Mouse (Mus musculus) midbrain, embryonic 10.5 days (tissue): ENCODE results near the gene Megf11. TPM values are rescaled to one million over a fixed set of nuclear protein-coding genes. Genes with fewer than 3 reads are reported as not detected.
"Not testable (repeated sequence)": the region's sequence is repeated elsewhere in the genome, so short reads cannot be mapped to it uniquely, and the experiment has no call there.

Source experiments
- DNase-seq: peaks from one replicate; pipeline ENCODE4 v3.0.0-alpha.2; 2017; ENCODE audit warnings: low spot score
- H3K27ac ChIP-seq: fragments of 300-500 bp; sonication (generic); replicated peaks from 2 replicates; pipeline ENCODE4 v1.5.1; 2016; ENCODE audit warnings: mild to moderate bottlenecking
- H3K27me3 ChIP-seq: fragments of 300-500 bp; sonication (generic); 2 replicates; pipeline ENCODE4 v1.6.1; 2016; ENCODE audit warnings: low read depth, mild to moderate bottlenecking; ENCODE audit not compliant: poor library complexity, severe bottlenecking
- H3K36me3 ChIP-seq: fragments of 300-500 bp; sonication (generic); 2 replicates; pipeline ENCODE4 v1.6.1; 2016; ENCODE audit warnings: mild to moderate bottlenecking, moderate library complexity
- H3K4me1 ChIP-seq: fragments of 300-500 bp; sonication (generic); 2 replicates; pipeline ENCODE4 v1.6.1; 2016
- H3K4me3 ChIP-seq: fragments of 300-500 bp; sonication (generic); 2 replicates; pipeline ENCODE4 v1.5.1; 2016; ENCODE audit warnings: mild to moderate bottlenecking, moderate library complexity
- H3K9me3 ChIP-seq: fragments of 300-500 bp; sonication (generic); replicated peaks from 2 replicates; pipeline ENCODE4 v1.6.1; 2016; ENCODE audit warnings: mild to moderate bottlenecking
- WGBS: fragments of 180-500 bp; shearing (Covaris S2); methylation state at CpG from one replicate; pipeline ENCODE4 v1.1.7; 2016; 5-methylcytosine and 5-hydroxymethylcytosine counted together
- polyA plus RNA-seq: library from polyadenylated mRNA; unstranded; fragments of >200 nt; fragmentation: Nextera tagmentation; extraction: Ambion mirVana; gene quantifications from 2 replicates; pipeline ENCODE4 v1.2.1, GENCODE M21; 2016

The Megf11 gene
- polyA plus RNA-seq, 1 experiment from 2014 or later = 1.3 TPM

DNA sequence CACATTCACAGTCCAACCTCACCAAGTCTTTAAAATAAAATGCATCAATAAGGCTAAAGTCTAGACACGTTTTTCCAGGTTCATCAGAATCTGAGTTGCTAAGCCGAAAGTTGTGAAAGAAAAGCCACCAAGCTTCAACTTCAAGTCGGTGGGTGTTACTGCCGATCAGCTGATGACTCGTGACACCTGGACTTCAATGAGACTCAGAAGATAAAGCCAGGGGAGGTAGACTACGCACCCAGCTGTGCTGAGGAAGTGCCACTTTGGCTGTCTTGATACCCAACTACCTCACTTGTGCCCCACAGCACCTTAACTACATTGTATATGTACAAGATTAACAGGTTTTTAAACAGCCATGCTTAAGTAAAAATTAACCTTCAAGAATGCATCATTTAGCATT is 348.7 kb downstream of the Megf11 start:
- WGBS = 82% methylated on average over 6 of the region's 6 CpGs
- peaks cover 13% of the 10 kb centered on the region for H3K4me1 ChIP-seq
- no peaks in the 10 kb centered on the region for H3K9me3 ChIP-seq
- H3K4me3 ChIP-seq = no peak overlapping the region
- DNase-seq = no peak
- no peak overlapping the region for H3K27ac ChIP-seq
- no peaks in the 10 kb centered on the region for H3K36me3 ChIP-seq
- H3K27me3 ChIP-seq = no peaks in the 10 kb centered on the region

DNA sequence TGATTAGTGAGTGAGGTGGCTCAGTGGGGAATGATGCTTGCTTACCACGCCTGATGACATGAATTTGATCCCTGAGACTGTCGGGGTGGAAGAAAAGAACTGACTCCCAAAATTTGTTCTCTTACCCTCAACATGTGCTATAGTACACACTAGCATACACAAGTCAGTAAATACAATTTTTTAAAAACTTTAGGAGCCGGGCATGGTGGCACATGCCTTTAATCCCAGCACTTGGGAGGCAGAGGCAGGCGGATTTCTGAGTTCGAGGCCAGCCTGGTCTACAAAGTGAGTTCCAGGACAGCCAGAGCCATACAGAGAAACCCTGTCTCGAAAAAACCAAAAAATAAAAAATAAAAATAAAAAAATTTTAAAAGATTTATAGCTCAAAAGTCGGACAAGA is 349.6 kb downstream of the Megf11 start:
- not testable (repeated sequence) for H3K36me3 ChIP-seq, H3K27ac ChIP-seq, H3K9me3 ChIP-seq, H3K4me3 ChIP-seq, H3K27me3 ChIP-seq, DNase-seq
- H3K4me1 ChIP-seq = peaks cover 13% of the 10 kb centered on the region
- WGBS = 90% methylated on average over 7 of the region's 7 CpGs

GRCm38 (mm10) chr9:64736076-64736638 is 350.7 kb downstream of the Megf11 start:
- H3K27me3 ChIP-seq = no peaks in the 10 kb centered on the region
- no peak for DNase-seq
- H3K27ac ChIP-seq = peak overlapping the region; percentile 93
- WGBS = 20% methylated on average over 9 of the region's 9 CpGs
- peaks cover 13% of the 10 kb centered on the region for H3K4me1 ChIP-seq
- H3K4me3 ChIP-seq = peak overlapping the region; percentile 97
- no peaks in the 10 kb centered on the region for H3K9me3 ChIP-seq
- H3K36me3 ChIP-seq = no peaks in the 10 kb centered on the region

GRCm38 (mm10) chr9:64736639-64737405 is 351.4 kb downstream of the Megf11 start:
- peaks cover 13% of the 10 kb centered on the region for H3K4me1 ChIP-seq
- WGBS = under 1% methylated on average over 34 of the region's 35 CpGs
- DNase-seq = peak; percentile 68
- H3K4me3 ChIP-seq = peak overlapping the region; percentile 97
- no peaks in the 10 kb centered on the region for H3K36me3 ChIP-seq
- no peaks in the 10 kb centered on the region for H3K9me3 ChIP-seq
- peak overlapping the region; percentile 93 for H3K27ac ChIP-seq
- H3K27me3 ChIP-seq = no peaks in the 10 kb centered on the region

DNA sequence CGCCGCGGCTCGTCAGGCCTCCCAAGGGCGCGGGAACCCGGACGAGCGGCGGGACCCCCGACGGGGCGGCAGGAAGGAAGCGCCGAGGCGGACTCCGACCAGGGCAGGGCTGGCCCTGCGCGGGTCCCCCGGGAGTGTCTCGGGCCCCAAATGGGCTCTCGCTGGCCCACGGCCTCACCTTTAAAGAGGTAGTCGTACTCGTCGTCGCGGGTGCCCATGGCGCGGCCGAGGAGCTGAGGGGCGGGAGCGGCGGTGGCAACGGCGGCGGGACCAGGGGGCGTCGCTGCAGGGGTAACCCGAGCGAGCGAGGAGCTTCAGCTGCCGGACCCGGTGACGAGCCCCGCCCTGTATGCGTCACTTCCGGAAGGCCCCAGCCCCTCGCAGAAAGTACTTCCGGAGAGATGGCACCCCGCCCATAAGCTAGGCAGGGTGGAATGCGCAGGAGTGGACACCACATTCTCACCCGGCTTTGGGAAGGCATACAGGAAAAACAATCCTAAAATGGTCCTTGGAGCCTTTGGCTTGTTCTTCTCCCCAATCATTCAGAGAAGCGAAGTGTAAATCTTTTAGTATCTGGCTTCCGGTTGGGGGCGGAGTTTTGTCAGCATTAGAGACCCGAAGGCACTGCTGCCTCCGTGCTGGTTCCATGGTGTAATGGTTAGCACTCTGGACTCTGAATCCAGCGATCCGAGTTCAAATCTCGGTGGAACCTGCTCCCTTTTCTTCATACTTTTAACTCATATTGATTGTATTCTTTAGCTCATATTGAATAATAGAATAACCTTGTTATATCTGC is 352.2 kb downstream of the Megf11 start, which contains the start of gene Rab11a:
Rab11a (minus strand) TSS at position 353 of the 796 bp plus-strand sequence.
- Histone ChIP-seq H3K36me3 (no peaks in the 10 kb centered on the region), H3K27me3 (no peaks in the 10 kb centered on the region), H3K27ac (peak within 1 kb of the TSS; percentile 93), H3K9me3 (no peaks in the 10 kb centered on the region), H3K4me1 (peaks cover 13% of the 10 kb centered on the region), H3K4me3 (peak within 1 kb of the TSS; percentile 97)
- WGBS = under 1% methylated on average over 61 of the region's 61 CpGs
- peak; percentile 96 for DNase-seq

DNA sequence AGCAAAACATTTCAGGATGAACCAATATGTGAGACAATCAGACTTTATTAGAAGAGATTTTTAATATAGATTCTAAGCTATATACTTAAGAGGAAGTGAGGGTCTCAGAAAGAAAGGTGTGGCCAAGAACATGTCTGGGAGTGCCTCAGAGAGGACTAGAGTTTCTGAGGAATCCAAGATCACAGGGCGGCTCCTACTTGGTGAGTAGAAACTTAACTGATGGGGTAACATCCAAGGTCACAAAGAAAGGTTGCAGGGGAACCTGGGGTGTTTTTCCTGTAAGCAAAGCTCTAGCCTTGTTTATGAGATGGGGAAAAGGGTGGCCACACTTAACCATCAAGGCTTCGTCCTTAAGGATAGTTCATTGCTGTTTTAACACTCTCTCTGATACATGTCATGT is 353.6 kb downstream of the Megf11 start:
- Histone ChIP-seq H3K4me1 (peaks cover 13% of the 10 kb centered on the region), H3K4me3 (no peak overlapping the region), H3K36me3 (no peaks in the 10 kb centered on the region), H3K27me3 (no peaks in the 10 kb centered on the region), H3K27ac (no peak overlapping the region), H3K9me3 (no peaks in the 10 kb centered on the region)
- WGBS = 82% methylated on average over 2 of the region's 2 CpGs
- no peak for DNase-seq

DNA sequence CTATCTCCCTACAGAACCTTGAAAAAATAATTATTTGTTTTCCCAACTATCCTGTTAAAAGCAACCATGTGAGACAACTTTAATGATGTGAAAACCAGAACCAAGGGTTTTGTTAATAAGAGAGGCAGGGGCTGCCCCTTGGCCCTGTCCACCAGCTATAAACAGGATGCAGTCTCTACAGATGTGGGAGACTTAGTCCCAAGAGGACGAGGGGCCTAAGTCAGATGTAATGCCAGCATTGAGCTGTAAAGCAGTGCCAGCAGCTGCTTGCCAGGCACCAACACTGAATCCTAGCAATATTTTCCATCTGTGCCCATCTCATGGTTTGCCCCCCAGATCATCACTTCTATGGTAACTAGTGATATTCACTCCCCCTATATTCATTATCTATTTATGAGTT is 357.0 kb downstream of the Megf11 start:
- no peaks in the 10 kb centered on the region for H3K36me3 ChIP-seq
- no peak for DNase-seq
- no peak overlapping the region for H3K27ac ChIP-seq
- no peaks in the 10 kb centered on the region for H3K27me3 ChIP-seq
- no peaks in the 10 kb centered on the region for H3K9me3 ChIP-seq
- H3K4me1 ChIP-seq = no peaks in the 10 kb centered on the region
- WGBS = 76% methylated on average over 1 of the region's 1 CpGs
- no peak overlapping the region for H3K4me3 ChIP-seq

DNA sequence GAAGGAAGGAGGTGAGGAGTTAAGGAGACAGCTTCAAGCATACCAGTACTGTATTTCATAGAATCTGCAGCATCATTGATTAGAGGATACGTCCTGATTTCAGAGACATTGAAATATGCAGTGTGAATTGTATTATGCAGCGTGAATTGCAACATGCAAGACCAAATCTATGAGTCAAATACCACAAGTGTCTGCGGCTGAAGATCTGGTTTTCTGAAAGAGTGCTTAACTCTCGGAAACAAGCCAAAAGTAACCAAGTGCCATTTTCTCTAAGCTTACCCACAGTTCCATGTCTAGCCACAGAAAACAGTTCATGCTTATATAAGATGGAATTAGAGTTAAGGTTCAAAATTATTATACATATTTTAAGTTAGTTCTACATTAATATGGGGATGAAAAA is 362.3 kb downstream of the Megf11 start:
- no peaks in the 10 kb centered on the region for H3K9me3 ChIP-seq
- H3K36me3 ChIP-seq = no peaks in the 10 kb centered on the region
- no peaks in the 10 kb centered on the region for H3K27me3 ChIP-seq
- no peak overlapping the region for H3K4me3 ChIP-seq
- H3K4me1 ChIP-seq = no peaks in the 10 kb centered on the region
- DNase-seq = no peak
- WGBS = 82% methylated on average over 4 of the region's 4 CpGs
- H3K27ac ChIP-seq = no peak overlapping the region

DNA sequence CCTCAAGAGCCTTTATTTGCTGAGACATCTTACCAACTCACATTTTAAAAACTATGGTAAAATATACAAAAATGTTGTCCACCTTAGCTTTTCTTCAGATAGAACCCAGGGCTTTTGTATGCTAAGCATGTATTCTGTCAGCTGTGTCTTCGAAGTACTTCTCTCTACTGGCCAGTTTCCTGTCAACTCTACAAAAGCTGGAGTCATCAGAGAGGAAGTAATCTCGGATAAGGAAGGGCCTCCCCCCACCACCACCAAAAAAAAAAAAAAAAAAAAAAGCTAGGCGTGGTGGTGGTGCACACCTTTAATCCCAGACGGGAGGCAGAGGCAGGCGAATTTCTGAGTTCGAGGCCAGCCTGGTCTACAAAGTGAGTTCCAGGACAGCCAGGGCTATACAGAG is 363.9 kb downstream of the Megf11 start:
- H3K4me3 ChIP-seq = no peak overlapping the region
- H3K4me1 ChIP-seq = no peaks in the 10 kb centered on the region
- H3K9me3 ChIP-seq = no peaks in the 10 kb centered on the region
- no peaks in the 10 kb centered on the region for H3K36me3 ChIP-seq
- WGBS = 91% methylated on average over 6 of the region's 6 CpGs
- no peak for DNase-seq
- no peak overlapping the region for H3K27ac ChIP-seq
- H3K27me3 ChIP-seq = no peaks in the 10 kb centered on the region

DNA sequence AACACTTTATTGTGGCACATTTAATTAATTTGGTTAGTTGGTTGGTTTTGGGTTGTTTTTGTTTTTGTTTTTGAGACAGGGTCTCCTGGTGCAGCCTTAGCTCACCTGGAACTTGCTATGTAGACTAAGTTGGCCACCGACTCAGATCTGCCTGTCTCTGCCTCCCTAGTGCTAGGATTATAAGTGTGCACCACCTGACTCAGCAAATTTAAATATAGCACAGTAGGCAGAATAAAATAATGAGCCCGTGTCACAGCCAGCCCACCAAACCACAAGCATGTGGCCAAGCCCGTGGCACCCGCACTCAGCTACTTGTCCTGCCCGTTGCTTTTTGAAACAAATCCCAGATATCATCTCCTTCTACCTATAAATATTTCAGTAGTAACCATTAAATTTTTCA is 367.1 kb downstream of the Megf11 start:
- H3K27me3 ChIP-seq = no peaks in the 10 kb centered on the region
- peaks cover 9% of the 10 kb centered on the region for H3K4me1 ChIP-seq
- 95% methylated on average over 5 of the region's 5 CpGs for WGBS
- H3K9me3 ChIP-seq = no peaks in the 10 kb centered on the region
- no peak for DNase-seq
- H3K4me3 ChIP-seq = no peak overlapping the region
- H3K27ac ChIP-seq = no peak overlapping the region
- H3K36me3 ChIP-seq = no peaks in the 10 kb centered on the region

- WGBS = 81% methylated on average over 14 of the region's 14 CpGs
- H3K36me3 ChIP-seq = no peaks in the 10 kb centered on the region
- H3K27me3 ChIP-seq = no peaks in the 10 kb centered on the region
- H3K4me1 ChIP-seq = peaks cover 9% of the 10 kb centered on the region
- H3K9me3 ChIP-seq = no peaks in the 10 kb centered on the region
- H3K27ac ChIP-seq = no peak overlapping the region
- no peak overlapping the region for H3K4me3 ChIP-seq
- no peak for DNase-seq
Measured at GRCm38 (mm10) chr9:64758052-64758451, 372.6 kb downstream of the Megf11 start.
